Mouse (Mus musculus): ENCODE measurements around the gene Nmnat2.

Nmnat2 gene

DNA sequence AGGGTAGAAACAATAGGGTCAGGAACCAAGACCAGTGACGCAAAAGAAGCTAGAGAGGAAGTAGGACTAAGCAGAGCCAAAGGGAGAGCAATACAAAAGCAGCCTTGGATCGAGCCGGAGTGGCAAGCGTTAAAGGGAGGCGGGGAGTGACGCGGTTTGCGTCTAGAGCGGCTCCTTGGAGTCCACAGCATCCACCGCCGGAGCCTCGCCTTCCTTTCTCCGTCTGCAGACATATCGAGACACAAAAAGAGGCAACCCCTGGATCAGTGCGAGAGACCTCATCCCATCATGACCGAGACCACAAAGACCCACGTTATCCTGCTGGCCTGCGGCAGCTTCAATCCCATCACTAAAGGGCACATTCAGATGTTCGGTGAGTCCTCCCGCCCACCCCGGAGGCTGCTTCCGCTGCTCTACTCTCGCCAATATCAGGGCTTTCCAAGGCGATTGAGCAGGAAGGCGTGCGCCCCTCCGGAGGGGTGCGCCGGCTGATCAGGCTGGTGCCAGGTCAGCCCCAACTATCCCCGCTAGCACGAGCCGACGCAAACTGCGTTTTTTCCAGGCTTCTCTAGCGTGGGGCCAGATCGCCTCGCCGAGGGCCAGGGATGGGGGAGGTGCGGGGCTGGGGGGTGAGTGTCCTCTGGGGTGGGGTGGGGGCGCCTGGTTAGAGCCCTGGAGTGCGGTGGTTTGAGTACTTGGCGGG lies at the start of gene Nmnat2:
Gene Nmnat2, plus strand, starts transcription at position 173 of the 703 bp plus-strand sequence.
- DNase-seq (ENCODE audit: low read depth, low spot score): peak; percentile 74

DNA sequence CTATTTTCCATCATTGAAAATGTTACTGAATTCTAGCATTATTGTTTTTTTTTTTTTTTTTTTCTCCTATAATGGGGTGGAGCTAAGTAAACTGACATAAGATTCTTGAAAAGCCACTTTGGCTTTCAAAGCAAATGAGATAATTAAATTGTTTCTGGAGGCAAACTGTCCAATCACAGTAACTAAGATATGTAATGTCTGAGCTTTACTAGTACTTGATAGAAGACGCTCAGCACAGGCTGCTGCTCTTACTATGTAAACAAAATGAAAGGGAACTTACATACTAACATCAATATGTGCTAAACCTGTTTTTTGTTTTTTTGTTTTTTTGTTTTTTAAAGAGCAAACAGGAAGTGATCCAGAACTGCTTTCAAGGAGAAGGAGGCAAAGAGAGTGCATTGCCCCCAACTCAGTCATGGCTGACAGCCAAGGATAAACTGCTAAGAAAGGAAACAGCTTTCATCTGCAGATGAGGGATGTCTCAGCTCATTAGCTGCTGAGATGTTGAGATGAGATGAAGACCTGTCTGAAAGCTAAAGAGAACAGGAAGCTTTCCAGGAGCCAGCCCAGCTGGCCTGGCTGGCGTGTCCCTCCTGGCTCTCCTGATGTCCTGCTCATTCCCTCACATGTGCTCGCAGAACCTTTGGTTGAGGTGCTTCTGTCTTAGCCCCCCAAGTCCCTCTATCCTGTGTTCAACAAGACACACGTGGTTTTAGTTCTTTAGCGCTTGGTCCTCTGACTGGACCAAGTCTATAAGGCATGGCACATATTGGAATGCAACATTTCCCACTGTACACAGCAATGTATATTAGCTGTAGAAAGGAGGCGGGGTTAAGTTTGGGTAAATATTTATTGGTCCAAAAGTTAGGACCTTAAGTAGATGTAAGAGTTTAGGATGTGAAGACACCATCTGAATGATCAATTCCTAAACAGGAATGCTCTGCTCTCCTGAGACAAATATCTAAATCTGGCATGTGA lies 41.0 kb upstream of the Nmnat2 start:
- DNase-seq (ENCODE audit: low read depth, low spot score): no peak

DNA sequence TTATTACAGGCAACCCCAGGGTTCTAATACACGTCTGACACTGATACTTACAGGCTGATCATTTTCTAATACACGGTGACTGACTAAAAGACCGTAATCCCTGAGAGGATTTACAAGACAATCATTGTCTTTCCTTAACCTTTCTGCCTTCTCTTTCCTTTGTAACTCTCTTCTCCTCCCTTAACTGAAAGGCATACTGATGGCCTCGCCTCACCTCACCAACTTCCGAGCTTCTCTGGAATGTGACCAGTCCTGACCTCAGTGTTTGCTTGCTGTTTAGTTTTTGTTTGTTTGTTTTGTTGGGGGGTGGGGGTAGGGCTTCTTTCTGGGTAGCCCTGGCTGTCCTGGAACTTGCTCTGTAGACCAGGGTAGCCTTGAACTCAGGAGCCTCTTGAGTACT lies 39.0 kb upstream of the Nmnat2 start:
- DNase-seq (ENCODE audit: low read depth, low spot score): peak; percentile 99

DNA sequence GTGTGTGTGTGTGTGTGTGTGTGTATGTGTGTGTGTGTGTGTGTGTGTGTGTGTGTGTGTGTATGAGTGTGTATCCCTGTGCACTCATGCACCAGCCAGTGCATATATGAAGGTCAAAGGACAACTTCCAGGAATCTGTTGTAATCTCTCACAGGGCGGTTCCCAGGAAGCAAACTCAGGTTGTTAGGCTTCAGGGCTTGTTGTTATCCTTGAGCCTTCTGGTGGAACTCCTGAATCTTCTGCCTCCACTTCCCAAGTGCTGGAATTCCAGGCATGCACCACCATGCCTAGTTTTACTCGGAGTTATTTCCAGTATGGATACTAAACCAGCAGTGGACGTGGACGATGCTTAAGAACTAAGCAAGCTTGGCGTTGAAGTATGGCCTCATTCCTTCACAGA lies 37.9 kb upstream of the Nmnat2 start:
- DNase-seq (ENCODE audit: low read depth, low spot score): peak; percentile 95

DNA sequence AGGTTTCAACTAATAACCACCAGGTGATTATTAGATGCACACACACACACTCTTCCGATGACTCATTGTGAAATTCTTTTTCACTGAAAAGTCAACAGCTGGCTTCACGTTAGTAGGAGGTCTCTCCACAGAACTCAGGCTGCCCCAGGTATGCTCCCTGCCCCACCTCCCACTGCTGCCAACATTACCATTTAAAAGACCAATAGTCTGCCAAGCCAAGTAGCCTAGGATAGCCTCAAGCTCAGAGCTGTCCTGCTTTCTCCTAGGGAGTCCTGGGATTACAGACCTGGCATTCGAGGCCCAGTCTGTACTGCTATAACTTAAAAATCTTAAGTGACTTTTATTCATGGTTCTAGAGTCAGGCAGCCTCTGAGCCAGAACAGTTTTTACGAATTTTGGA lies 37.2 kb upstream of the Nmnat2 start:
- peak; percentile 90 for DNase-seq (ENCODE audit: low read depth, low spot score)

GRCm38 (mm10) chr1:152921786-152922185 lies 33.0 kb upstream of the Nmnat2 start:
- no peak for DNase-seq (ENCODE audit: low read depth, low spot score)

GRCm38 (mm10) chr1:152933962-152934361 lies 20.8 kb upstream of the Nmnat2 start:
- peak; percentile 62 for DNase-seq (ENCODE audit: low read depth, low spot score)

GRCm38 (mm10) chr1:152935476-152935875 lies 19.3 kb upstream of the Nmnat2 start:
- DNase-seq (ENCODE audit: low read depth, low spot score): no peak

DNA sequence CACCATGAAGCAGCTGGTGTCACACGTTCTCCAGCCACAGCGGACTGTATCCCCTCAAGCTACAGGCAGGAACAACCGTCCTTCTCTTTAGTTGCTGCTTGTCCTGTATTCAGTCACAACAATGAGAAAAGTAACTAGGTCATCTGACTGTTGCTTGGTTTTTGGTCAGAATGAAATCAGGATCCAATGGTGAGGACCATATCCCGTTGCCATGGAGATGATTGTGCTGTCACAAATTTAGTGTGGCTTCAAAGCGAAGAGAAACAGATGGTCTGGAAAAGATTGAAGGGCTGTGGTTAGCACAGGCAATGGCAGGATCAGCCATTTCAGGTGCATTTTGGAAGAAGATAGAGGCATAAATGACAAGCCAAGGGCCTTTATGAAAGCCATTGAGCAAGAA lies 18.4 kb upstream of the Nmnat2 start:
- no peak for DNase-seq (ENCODE audit: low read depth, low spot score)

DNA sequence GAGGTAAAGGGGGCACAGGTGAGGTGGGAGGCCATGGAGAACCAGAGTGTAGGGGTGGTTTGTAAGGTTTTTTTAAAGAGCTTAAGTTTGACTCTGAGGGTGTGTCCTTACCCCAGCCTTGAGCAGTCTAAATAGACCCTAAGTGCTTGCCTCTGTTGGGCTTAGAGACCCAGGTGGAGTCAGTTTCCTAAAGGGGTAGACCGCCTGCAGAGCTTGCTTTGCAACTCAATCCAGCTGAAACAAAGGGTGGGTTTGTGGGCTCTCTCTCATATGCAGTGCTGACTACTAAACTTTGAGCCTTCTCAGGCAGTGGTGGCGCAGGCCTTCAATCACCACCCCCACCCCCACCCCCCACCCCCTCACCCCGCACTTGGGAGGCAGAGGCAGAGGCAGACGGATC lies 11.8 kb upstream of the Nmnat2 start:
- DNase-seq (ENCODE audit: low read depth, low spot score): peak; percentile 97

DNA sequence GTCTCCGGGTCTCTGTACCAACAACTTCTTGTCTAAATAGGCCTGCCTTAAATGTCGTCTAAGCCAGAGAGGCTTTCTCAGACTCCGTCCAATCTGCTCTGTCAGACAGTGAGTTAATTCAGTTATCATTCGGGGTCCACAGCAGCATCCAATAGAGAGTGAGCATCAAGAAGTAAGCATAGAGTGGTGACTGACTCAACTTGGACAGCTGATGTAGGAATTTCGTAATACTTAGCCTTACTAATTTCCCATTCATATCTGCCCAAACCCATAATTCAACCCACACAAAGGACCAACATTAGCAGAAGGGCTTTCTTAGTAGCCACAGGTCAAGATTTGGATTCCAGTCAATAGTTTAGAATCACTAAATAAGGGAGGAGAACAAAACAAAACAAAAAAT lies 626 bp upstream of the Nmnat2 start:
- DNase-seq (ENCODE audit: low read depth, low spot score): no peak

GRCm38 (mm10) chr1:152955564-152956211 lies 895 bp downstream of the Nmnat2 start:
- peak; percentile 57 for DNase-seq (ENCODE audit: low read depth, low spot score)

- peak; percentile 67 for DNase-seq (ENCODE audit: low read depth, low spot score)
These were observed 1.4 kb downstream of the Nmnat2 start for GRCm38 (mm10) chr1:152956221-152956620.

- DNase-seq (ENCODE audit: low read depth, low spot score): no peak
These were observed 9.6 kb downstream of the Nmnat2 start for GRCm38 (mm10) chr1:152964344-152964743.

GRCm38 (mm10) chr1:152966222-152966621 lies 11.4 kb downstream of the Nmnat2 start:
- no peak for DNase-seq (ENCODE audit: low read depth, low spot score)

DNA sequence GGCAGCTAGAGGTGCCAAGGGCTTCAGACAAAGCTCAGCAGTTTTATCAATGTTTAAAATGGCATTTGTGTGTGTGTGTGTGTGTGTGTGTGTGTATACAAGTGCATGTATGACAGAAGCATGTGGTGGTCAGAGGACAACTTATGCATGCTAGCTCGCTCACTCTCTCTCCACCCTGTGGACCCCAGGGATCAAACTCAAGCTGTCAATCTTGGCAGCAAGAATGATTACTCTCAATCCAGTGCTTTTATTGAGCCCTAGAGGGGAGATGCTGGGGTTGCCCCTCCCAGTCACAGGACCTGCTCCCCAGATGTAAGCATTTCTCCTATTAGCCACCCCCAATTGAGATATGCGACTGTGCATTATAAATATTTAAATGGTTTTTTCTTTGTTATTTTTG lies 11.9 kb downstream of the Nmnat2 start:
- DNase-seq (ENCODE audit: low read depth, low spot score): no peak

GRCm38 (mm10) chr1:152969081-152969480 lies 14.3 kb downstream of the Nmnat2 start:
- DNase-seq (ENCODE audit: low read depth, low spot score): no peak

DNA sequence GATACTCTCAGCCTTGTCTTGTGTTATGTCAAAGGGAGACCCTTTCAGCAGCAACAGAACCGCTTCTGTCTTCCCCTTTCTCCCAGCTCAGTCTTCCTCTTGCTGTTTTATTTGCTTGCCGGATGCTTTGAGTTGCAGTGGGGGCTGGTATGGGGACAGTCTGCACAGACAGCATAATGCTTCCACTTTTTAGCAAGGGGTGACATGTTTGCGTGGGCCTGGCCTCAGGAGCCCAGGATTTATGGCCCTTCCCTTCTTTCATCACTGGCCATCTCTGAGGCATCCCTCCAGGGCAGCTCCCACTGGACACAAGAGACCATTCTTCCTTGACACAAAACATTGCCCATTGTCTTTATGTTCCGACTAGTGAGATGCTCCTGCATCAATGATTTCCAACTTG lies 18.2 kb downstream of the Nmnat2 start:
- DNase-seq (ENCODE audit: low read depth, low spot score): no peak

GRCm38 (mm10) chr1:152973421-152973820 lies 18.6 kb downstream of the Nmnat2 start:
- DNase-seq (ENCODE audit: low read depth, low spot score): peak; percentile 53

- DNase-seq (ENCODE audit: low read depth, low spot score): peak; percentile 91
These were observed 19.1 kb downstream of the Nmnat2 start for GRCm38 (mm10) chr1:152973861-152974260.

DNA sequence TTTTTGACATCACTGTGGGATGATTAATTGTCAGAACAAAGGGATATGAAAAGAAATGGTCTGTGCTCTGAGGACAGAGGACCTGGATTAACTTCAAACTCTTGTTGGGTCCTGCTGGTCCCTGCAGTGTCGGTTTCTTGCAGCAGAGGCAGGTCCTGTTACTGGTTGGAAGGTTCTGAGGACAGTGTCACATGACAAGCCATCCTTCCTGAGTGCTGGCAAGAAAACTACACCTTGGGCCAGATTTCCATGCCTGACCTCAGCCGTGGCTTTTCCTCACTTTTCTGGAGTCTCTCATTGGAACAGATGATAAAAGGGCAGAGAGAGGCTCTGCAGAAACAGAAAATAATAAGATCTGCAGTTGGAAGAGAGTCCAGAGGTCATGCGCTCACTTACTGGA lies 20.4 kb downstream of the Nmnat2 start:
- DNase-seq (ENCODE audit: low read depth, low spot score): no peak

DNA sequence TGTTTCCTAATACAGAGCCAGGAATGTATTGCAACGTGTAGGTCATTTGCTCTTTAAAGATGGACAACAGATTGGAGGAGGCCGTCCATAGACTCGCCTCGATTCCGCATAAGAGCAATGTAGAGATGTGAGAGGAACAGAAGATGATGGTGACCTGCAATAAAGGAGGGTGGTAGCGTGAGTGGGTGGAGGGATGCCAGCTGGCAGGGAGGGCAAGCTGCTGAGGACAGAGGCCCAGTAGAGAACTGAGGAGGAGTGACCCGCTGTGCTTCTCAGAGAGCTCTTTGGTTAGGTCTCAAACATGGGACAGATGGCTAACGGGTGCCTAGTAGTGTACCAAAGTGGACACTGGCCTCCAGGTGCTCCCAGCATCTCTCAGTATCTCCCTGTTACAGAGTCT lies 23.9 kb downstream of the Nmnat2 start:
- no peak for DNase-seq (ENCODE audit: low read depth, low spot score)

All from R1 (cell line).